Mouse (Mus musculus): Measurements from ENCODE around the gene Atn1. TPM values are rescaled to one million over a fixed set of nuclear protein-coding genes. Genes with fewer than 3 reads are reported as not detected.

Atn1 gene
- polyA plus RNA-seq, 1 experiment from 2014 or later: 5.5 TPM

- DNase-seq (ENCODE audit: low spot score): no peak
- peaks cover 5% of the 10 kb centered on the region; the same call in 1 of the 2 replicates for H3K4me1 ChIP-seq (replicated peaks; ENCODE audit: control insufficient read depth, insufficient read depth, low read length)
- no peaks in the 10 kb centered on the region for H3K36me3 ChIP-seq (ENCODE audit: control insufficient read depth, insufficient read depth, low read length)
- no peaks in the 10 kb centered on the region for H3K9me3 ChIP-seq (ENCODE audit: control insufficient read depth, low read length)
- no peak for ATAC-seq (replicated peaks; ENCODE audit: low FRiP score)
- no peak overlapping the region for H3K27ac ChIP-seq (ENCODE audit: low read depth, low read length)
- H3K4me3 ChIP-seq (ENCODE audit: low read depth, low read length): no peak overlapping the region
- no peaks in the 10 kb centered on the region for H3K27me3 ChIP-seq (replicated peaks; ENCODE audit: control insufficient read depth, insufficient read depth, low read length)
- H3K4me2 ChIP-seq: no peak overlapping the region
- 86% methylated on average over 3 of the region's 3 CpGs for WGBS
- H3K9ac ChIP-seq (ENCODE audit: low read depth, low read length): no peak overlapping the region
Observed at GRCm38 (mm10) chr6:124791911-124792310, 35.6 kb upstream of the Atn1 start.

GRCm38 (mm10) chr6:124790121-124790520, 33.8 kb upstream of the Atn1 start:
- ATAC-seq (replicated peaks; ENCODE audit: low FRiP score): no peak
- Histone ChIP-seq H3K9me3 (ENCODE audit: control insufficient read depth, low read length) (no peaks in the 10 kb centered on the region), H3K4me3 (ENCODE audit: low read depth, low read length) (no peak overlapping the region), H3K27me3 (replicated peaks; ENCODE audit: control insufficient read depth, insufficient read depth, low read length) (no peaks in the 10 kb centered on the region), H3K36me3 (ENCODE audit: control insufficient read depth, insufficient read depth, low read length) (no peaks in the 10 kb centered on the region), H3K4me1 (replicated peaks; ENCODE audit: control insufficient read depth, insufficient read depth, low read length) (no peaks in the 10 kb centered on the region; the same call in 1 of the 2 replicates), H3K27ac (ENCODE audit: low read depth, low read length) (no peak overlapping the region), H3K9ac (ENCODE audit: low read depth, low read length) (no peak overlapping the region), H3K4me2 (no peak overlapping the region)
- WGBS: 67% methylated on average over 4 of the region's 4 CpGs
- no peak for DNase-seq (ENCODE audit: low spot score)

- ATAC-seq (replicated peaks; ENCODE audit: low FRiP score) (no peak), DNase-seq (ENCODE audit: low spot score) (no peak)
- no peak overlapping the region for H3K27ac ChIP-seq (ENCODE audit: low read depth, low read length)
- no peak overlapping the region for H3K9ac ChIP-seq (ENCODE audit: low read depth, low read length)
- no peaks in the 10 kb centered on the region for H3K27me3 ChIP-seq (replicated peaks; ENCODE audit: control insufficient read depth, insufficient read depth, low read length)
- H3K4me1 ChIP-seq (replicated peaks; ENCODE audit: control insufficient read depth, insufficient read depth, low read length): no peaks in the 10 kb centered on the region; the same call in 1 of the 2 replicates
- no peak overlapping the region for H3K4me3 ChIP-seq (ENCODE audit: low read depth, low read length)
- no peaks in the 10 kb centered on the region for H3K9me3 ChIP-seq (ENCODE audit: control insufficient read depth, low read length)
- WGBS: 88% methylated on average over 4 of the region's 4 CpGs
- H3K36me3 ChIP-seq (ENCODE audit: control insufficient read depth, insufficient read depth, low read length): no peaks in the 10 kb centered on the region
- H3K4me2 ChIP-seq: no peak overlapping the region
Observed at GRCm38 (mm10) chr6:124789519-124789918, 33.2 kb upstream of the Atn1 start.

GRCm38 (mm10) chr6:124787722-124788121, 31.4 kb upstream of the Atn1 start:
- 77% methylated on average over 10 of the region's 10 CpGs for WGBS
- no peak overlapping the region for H3K9ac ChIP-seq (ENCODE audit: low read depth, low read length)
- ATAC-seq (replicated peaks; ENCODE audit: low FRiP score) (no peak), DNase-seq (ENCODE audit: low spot score) (no peak)
- no peak overlapping the region for H3K27ac ChIP-seq (ENCODE audit: low read depth, low read length)
- H3K9me3 ChIP-seq (ENCODE audit: control insufficient read depth, low read length): no peaks in the 10 kb centered on the region
- H3K36me3 ChIP-seq (ENCODE audit: control insufficient read depth, insufficient read depth, low read length): no peaks in the 10 kb centered on the region
- no peaks in the 10 kb centered on the region; the same call in 1 of the 2 replicates for H3K4me1 ChIP-seq (replicated peaks; ENCODE audit: control insufficient read depth, insufficient read depth, low read length)
- H3K4me3 ChIP-seq (ENCODE audit: low read depth, low read length): no peak overlapping the region
- no peaks in the 10 kb centered on the region for H3K27me3 ChIP-seq (replicated peaks; ENCODE audit: control insufficient read depth, insufficient read depth, low read length)
- H3K4me2 ChIP-seq: no peak overlapping the region

GRCm38 (mm10) chr6:124786756-124787420, 30.6 kb upstream of the Atn1 start:
- no peaks in the 10 kb centered on the region; the same call in 1 of the 2 replicates for H3K4me1 ChIP-seq (replicated peaks; ENCODE audit: control insufficient read depth, insufficient read depth, low read length)
- WGBS: 47% methylated on average over 8 of the region's 8 CpGs
- H3K9me3 ChIP-seq (ENCODE audit: control insufficient read depth, low read length): no peaks in the 10 kb centered on the region
- H3K9ac ChIP-seq (ENCODE audit: low read depth, low read length): no peak overlapping the region
- DNase-seq (ENCODE audit: low spot score) (no peak), ATAC-seq (replicated peaks; ENCODE audit: low FRiP score) (no peak)
- H3K4me2 ChIP-seq: no peak overlapping the region
- H3K27ac ChIP-seq (ENCODE audit: low read depth, low read length): no peak overlapping the region
- H3K27me3 ChIP-seq (replicated peaks; ENCODE audit: control insufficient read depth, insufficient read depth, low read length): no peaks in the 10 kb centered on the region
- no peak overlapping the region for H3K4me3 ChIP-seq (ENCODE audit: low read depth, low read length)
- no peaks in the 10 kb centered on the region for H3K36me3 ChIP-seq (ENCODE audit: control insufficient read depth, insufficient read depth, low read length)

GRCm38 (mm10) chr6:124782436-124782835, 26.1 kb upstream of the Atn1 start:
- peaks cover 32% of the 10 kb centered on the region for H3K27me3 ChIP-seq (replicated peaks; ENCODE audit: control insufficient read depth, insufficient read depth, low read length)
- no peak overlapping the region for H3K9ac ChIP-seq (ENCODE audit: low read depth, low read length)
- ATAC-seq (replicated peaks; ENCODE audit: low FRiP score): no peak
- no peak for DNase-seq (ENCODE audit: low spot score)
- WGBS: 22% methylated on average over 6 of the region's 6 CpGs
- H3K36me3 ChIP-seq (ENCODE audit: control insufficient read depth, insufficient read depth, low read length): no peaks in the 10 kb centered on the region
- H3K4me2 ChIP-seq: peak overlapping the region; percentile 39; the same call in 1 of the 2 replicates
- no peaks in the 10 kb centered on the region for H3K4me1 ChIP-seq (replicated peaks; ENCODE audit: control insufficient read depth, insufficient read depth, low read length)
- no peak overlapping the region for H3K27ac ChIP-seq (ENCODE audit: low read depth, low read length)
- no peaks in the 10 kb centered on the region for H3K9me3 ChIP-seq (ENCODE audit: control insufficient read depth, low read length)
- peak overlapping the region; percentile 23 for H3K4me3 ChIP-seq (ENCODE audit: low read depth, low read length)

- no peaks in the 10 kb centered on the region for H3K9me3 ChIP-seq (ENCODE audit: control insufficient read depth, low read length)
- 85% methylated on average over 7 of the region's 7 CpGs for WGBS
- no peaks in the 10 kb centered on the region for H3K4me1 ChIP-seq (replicated peaks; ENCODE audit: control insufficient read depth, insufficient read depth, low read length)
- ATAC-seq (replicated peaks; ENCODE audit: low FRiP score): no peak
- no peak overlapping the region for H3K4me2 ChIP-seq
- no peak overlapping the region for H3K4me3 ChIP-seq (ENCODE audit: low read depth, low read length)
- no peak for DNase-seq (ENCODE audit: low spot score)
- H3K27ac ChIP-seq (ENCODE audit: low read depth, low read length): no peak overlapping the region
- H3K9ac ChIP-seq (ENCODE audit: low read depth, low read length): no peak overlapping the region
- peaks cover 32% of the 10 kb centered on the region for H3K27me3 ChIP-seq (replicated peaks; ENCODE audit: control insufficient read depth, insufficient read depth, low read length)
- H3K36me3 ChIP-seq (ENCODE audit: control insufficient read depth, insufficient read depth, low read length): no peaks in the 10 kb centered on the region
Observed at GRCm38 (mm10) chr6:124780917-124781316, 24.6 kb upstream of the Atn1 start.

GRCm38 (mm10) chr6:124779984-124780416, 23.7 kb upstream of the Atn1 start:
- H3K27ac ChIP-seq (ENCODE audit: low read depth, low read length): no peak overlapping the region
- DNase-seq (ENCODE audit: low spot score) (no peak), ATAC-seq (replicated peaks; ENCODE audit: low FRiP score) (no peak)
- H3K4me2 ChIP-seq: peak overlapping the region; percentile 66
- H3K4me1 ChIP-seq (replicated peaks; ENCODE audit: control insufficient read depth, insufficient read depth, low read length): no peaks in the 10 kb centered on the region
- H3K9ac ChIP-seq (ENCODE audit: low read depth, low read length): no peak overlapping the region
- H3K27me3 ChIP-seq (replicated peaks; ENCODE audit: control insufficient read depth, insufficient read depth, low read length): peaks cover 32% of the 10 kb centered on the region
- 10% methylated on average over 10 of the region's 10 CpGs for WGBS
- no peaks in the 10 kb centered on the region for H3K36me3 ChIP-seq (ENCODE audit: control insufficient read depth, insufficient read depth, low read length)
- no peaks in the 10 kb centered on the region for H3K9me3 ChIP-seq (ENCODE audit: control insufficient read depth, low read length)
- peak overlapping the region; percentile 41 for H3K4me3 ChIP-seq (ENCODE audit: low read depth, low read length)
